Mouse (Mus musculus): ENCODE measurements around the gene Ccdc191. TPM values are rescaled to one million over a fixed set of nuclear protein-coding genes. Genes with fewer than 3 reads are reported as not detected.

The Ccdc191 gene
- polyA plus RNA-seq, 1 experiment from 2014 or later: 15.9 TPM

- Histone ChIP-seq H3K4me2 (ENCODE audit: low read depth, low read length, severe bottlenecking) (no peak overlapping the region), H3K4me3 (ENCODE audit: low read depth, low read length) (no peak overlapping the region), H3K9me3 (ENCODE audit: control insufficient read depth, low read length) (no peaks in the 10 kb centered on the region), H3K27me3 (ENCODE audit: control insufficient read depth, insufficient read depth, low read length) (no peaks in the 10 kb centered on the region), H3K4me1 (replicated peaks; ENCODE audit: control insufficient read depth, insufficient read depth, low read length) (no peaks in the 10 kb centered on the region), H3K9ac (ENCODE audit: low read length) (no peak overlapping the region), H3K27ac (ENCODE audit: low read depth, low read length) (no peak overlapping the region), H3K36me3 (ENCODE audit: control insufficient read depth, insufficient read depth, low read length) (no peaks in the 10 kb centered on the region)
- DNase-seq (ENCODE audit: low spot score) (no peak), ATAC-seq (replicated peaks; ENCODE audit: low FRiP score) (no peak)
- 78% methylated on average over 5 of the region's 5 CpGs for WGBS
Observed at GRCm38 (mm10) chr16:44011010-44011409, 121.4 kb downstream of the Ccdc191 start.

Small RNA genes lying within 50 kb of the gene (microRNA-seq; reads per million reads assigned to microRNA genes)
- not detected for gene Mir3470b (ENCODE audit: insufficient number of aligned reads)

Other genes with a start within 250 kb of the Ccdc191 start
- gene Tigit, start 225.7 kb upstream of the Ccdc191 start, polyA plus RNA-seq (2014; fragmentation: Nextera tagmentation; extraction: Ambion mirVana): not detected in 2 replicates
- 0.11 and 0.19 TPM in 2 replicates for gene Drd3, start 135.8 kb upstream of the Ccdc191 start, polyA plus RNA-seq (2014; fragmentation: Nextera tagmentation; extraction: Ambion mirVana)
- 47.4 and 49.2 TPM in 2 replicates for gene Qtrt2, start 37.0 kb downstream of the Ccdc191 start, polyA plus RNA-seq (2014; fragmentation: Nextera tagmentation; extraction: Ambion mirVana)
- 0.49 and 0.86 TPM in 2 replicates for gene Zdhhc23, start 90.0 kb downstream of the Ccdc191 start, polyA plus RNA-seq (2014; fragmentation: Nextera tagmentation; extraction: Ambion mirVana)
- 3.1 and 3.5 TPM in 2 replicates for gene Gramd1c, start 173.5 kb downstream of the Ccdc191 start, polyA plus RNA-seq (2014; fragmentation: Nextera tagmentation; extraction: Ambion mirVana)
- 61.3 and 65.7 TPM in 2 replicates for gene Atp6v1a, start 249.9 kb downstream of the Ccdc191 start, polyA plus RNA-seq (2014; fragmentation: Nextera tagmentation; extraction: Ambion mirVana)

Measured in forebrain, embryonic 11.5 days (tissue).